Mouse (Mus musculus): ENCODE data around the gene Cdkn2c. TPM values are rescaled to one million over a fixed set of nuclear protein-coding genes. Genes with fewer than 3 reads are reported as not detected.
"Not testable (repeated sequence)": the region's sequence is repeated elsewhere in the genome, so short reads cannot be mapped to it uniquely, and the experiment has no call there.

The Cdkn2c gene
- polyA plus RNA-seq (2012; rRNA removed), result 4.3 and 4.8 TPM in 2 replicates

DNA sequence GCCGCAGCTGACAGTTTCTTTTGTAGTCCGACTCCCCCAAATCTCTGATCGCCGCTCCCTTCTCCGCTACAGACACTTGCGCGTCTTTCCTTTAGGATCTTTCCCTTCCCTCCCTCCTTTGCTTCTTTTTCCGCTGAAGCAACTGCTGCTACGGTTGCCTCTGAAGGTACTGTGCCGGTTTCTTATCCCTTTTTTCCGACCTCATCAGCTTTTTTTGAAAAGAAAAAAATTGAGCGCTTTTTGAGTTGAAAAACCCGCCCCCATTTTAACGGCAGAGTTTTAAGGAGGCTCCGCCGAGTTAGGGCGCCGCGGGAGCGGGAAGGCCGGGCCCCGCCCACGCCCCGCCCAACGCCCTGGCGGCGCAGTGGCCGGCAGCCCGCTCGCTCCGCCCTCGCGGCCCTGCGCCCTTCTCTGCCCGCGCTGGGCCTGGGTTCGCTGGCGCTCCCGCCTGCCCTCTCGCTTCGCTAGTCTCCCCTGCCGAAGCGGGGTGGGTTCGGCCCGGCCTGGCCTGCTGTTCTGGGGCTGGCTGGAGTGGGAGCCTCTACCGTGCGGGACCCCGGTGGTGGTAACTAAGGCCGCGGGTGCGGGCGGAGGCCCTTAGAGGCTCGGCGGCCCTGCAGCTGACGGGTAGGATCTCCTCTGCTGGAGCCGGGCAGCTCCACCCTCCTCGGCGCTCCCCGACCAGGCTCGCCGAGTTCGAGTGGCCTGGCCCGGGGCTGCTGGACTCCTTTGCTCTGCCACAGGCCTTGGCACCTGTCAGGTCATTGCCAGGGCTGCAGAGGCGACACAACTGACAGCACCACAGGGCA lies at the start of gene Cdkn2c:
Gene Cdkn2c (minus strand): TSS at position 729 of the 809 bp plus-strand sequence.
- DNase-seq (ENCODE audit: extremely low spot score in 1 of 2, low spot score in 1 of 2), result peak in 1 of 2 experiments; percentile 55

DNA sequence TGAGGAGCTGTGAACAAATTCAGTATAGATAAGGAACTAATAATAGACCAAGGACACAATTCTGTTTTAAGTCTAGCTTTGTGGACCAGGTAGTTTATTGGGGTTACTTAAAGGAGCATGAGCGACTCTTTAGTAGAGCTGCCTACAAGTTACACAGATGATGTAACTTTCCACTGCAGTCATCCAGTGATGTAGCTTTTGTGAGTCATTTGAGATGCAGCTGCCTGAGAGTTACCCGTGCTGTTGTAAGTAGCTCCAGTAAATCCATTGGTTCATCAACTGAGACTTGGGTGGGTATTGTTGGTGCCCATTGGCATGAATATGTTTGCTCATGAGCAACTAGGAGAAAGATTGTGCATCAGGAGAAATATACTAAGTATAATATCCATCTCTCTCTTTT lies 38.4 kb upstream of the Cdkn2c start:
- DNase-seq (ENCODE audit: extremely low spot score in 1 of 2, low spot score in 1 of 2), result no peak

DNA sequence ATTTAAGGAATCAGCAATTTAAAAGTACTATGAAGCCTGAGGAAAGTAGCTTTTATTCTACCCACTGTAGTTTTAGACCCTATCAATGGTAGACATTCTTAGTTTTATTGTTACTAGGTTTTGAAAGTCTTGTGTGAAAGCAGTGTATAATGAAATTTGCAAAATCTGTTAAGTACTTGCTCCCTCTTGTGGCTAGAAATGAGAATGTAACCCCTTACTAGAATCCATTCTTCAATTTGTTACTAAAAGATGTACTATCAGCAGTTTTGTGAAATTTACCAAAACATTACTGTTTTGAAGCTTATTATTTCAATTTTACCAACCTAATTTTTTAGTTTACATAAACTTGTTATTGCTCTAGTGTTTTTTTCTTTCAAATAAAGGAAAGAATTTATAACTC lies 36.6 kb upstream of the Cdkn2c start:
- DNase-seq (ENCODE audit: extremely low spot score in 1 of 2, low spot score in 1 of 2), result peak in 1 of 2 experiments; percentile 73

DNA sequence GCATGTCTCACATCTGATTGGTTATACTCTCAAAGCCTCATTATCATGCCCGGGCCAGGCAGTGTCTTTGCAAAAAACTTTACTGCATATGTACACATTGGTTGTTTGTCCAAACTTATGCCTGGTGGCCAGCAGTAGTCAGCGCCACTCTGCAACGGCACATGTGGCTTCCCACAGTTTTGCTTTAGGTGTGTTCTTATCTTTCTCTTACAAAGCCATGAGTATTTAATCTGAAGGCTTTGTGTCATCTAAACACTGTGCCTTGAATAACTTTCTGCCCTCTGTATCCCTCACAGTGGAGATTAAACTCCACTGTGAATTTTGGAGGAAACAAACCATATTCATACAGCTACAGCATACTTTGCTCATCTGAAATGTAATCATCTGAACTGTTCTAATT lies 33.7 kb upstream of the Cdkn2c start:
- DNase-seq (ENCODE audit: extremely low spot score in 1 of 2, low spot score in 1 of 2), result not testable (repeated sequence)

DNA sequence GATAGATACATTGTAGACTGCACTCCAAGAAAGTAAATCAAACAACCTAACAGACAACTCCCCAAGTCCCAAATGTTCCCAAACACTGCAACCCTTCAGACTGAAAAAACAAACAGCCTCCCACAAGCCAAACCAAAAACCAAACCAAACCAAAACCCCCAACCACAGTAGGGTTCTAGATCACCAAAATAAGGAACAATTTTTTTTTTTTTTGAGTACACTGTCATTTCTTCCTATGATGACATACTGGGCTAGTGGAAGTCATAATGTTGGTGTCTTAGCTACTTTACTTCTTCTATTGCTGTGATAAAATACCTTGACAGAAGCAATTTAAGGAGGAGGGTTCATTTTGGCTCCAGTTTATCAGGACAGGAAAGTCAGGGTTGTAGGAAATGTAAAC lies 25.7 kb upstream of the Cdkn2c start:
- no peak for DNase-seq (ENCODE audit: extremely low spot score in 1 of 2, low spot score in 1 of 2)

DNA sequence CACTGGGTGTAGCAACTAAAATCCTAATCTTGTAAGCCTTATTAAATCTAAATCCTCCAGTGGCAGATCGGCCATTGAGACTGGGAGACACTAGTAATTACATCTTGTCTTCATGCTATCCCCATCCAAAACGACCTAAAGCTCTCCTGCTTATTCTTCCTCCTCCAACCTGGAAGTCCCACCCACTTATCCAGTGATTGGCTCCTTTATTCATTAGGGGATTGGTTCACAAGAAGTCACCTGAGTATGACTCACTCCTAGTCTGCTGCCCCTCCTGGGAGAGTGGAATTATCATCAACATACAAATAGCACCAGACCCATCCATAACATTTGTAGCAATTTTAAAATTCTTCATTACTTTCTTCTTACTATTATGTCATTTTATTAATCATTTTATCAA lies 16.6 kb upstream of the Cdkn2c start:
- no peak for DNase-seq (ENCODE audit: extremely low spot score in 1 of 2, low spot score in 1 of 2)

DNA sequence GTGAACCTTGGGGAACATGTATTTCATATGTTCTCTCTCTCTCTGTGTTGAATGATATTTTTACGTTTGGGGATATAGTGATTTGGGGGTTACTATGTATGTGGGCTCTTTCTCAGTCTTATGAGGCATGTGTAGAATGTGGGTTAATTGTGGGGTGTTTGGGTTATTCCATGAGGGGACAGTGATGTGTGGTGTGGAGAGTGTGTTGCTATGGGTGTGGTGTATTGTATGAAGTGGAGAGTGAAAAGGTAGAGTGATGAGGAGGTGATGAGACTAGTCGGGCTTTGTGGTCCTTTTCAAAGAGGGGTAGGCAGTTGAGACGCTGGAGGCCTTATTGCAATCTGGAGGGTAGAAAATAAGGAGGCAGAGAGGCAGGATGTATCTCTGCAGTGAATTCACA lies 10.2 kb upstream of the Cdkn2c start:
- no peak for DNase-seq (ENCODE audit: extremely low spot score in 1 of 2, low spot score in 1 of 2)

DNA sequence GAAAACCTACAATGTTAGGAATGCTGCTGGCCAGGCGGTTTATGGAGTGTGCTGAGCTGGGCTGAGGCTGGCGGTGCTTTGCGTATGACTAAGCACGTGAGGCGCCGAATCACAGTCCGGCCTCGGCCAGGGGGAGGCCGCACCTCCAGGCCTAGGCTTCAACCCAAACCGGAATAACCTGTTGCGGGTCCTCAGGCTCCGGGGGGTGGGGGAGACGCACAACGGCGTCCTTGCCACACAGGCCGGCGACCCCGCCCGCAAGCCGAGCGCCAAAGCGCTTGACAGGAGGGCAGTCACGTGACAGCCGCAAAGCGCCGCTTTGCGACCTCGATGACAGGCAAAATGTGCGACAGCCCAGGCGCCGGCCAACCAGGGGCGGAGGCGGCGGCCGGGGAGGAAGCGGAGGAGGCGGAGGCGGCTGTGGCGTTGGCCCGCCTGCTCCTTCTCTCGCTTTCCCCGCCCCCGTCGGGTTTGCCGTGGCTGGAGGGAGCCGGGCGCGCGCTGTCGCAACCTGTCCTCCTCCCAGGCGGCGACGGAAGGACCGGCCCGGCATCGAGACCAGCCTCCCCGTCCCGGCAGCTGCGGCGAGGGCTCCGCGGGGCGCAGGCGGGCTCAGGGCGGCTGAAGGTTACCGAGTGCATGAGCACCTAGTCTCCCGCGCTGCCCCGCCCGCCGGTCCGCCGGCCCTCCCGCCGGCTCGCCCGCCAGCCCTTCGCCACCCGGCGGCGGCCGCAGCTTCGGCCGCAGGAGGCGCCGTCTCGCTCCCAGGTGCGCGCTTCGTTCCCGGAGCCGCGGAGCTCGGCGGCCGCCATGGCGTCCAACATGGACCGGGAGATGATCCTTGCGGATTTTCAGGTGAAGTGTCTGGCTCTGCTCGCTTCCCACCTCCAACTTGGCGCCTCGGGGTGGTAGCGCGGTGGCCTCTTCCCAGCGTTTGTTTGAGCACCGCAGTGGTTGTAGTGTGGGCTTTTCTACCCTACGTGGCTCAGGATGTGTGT lies 9.5 kb upstream of the Cdkn2c start, which contains the start of gene Faf1:
Gene Faf1 (plus strand): TSS at position 371 of the 998 bp plus-strand sequence.
- peak; percentile 92 to 97 for DNase-seq (ENCODE audit: extremely low spot score in 1 of 2, low spot score in 1 of 2)

DNA sequence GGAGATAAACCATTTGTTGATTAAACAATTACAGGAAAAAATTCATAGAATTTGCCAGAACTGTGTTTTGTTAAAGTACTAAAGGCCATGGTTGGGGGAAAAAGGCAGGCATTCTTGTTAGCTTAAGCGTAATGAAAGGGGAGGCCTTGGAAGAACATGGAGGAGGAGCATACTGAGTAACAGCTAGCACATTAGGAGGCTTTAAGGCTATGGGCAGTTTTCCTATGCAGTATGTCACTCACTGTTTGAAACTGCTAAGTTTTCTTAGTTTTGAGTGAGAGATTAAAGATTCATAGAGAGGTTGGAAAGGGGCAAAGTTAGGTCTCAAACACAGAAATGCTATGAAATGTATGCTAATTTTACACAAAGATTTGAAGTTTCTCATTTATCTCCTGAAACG lies 7.1 kb upstream of the Cdkn2c start:
- DNase-seq (ENCODE audit: extremely low spot score in 1 of 2, low spot score in 1 of 2), result no peak

DNA sequence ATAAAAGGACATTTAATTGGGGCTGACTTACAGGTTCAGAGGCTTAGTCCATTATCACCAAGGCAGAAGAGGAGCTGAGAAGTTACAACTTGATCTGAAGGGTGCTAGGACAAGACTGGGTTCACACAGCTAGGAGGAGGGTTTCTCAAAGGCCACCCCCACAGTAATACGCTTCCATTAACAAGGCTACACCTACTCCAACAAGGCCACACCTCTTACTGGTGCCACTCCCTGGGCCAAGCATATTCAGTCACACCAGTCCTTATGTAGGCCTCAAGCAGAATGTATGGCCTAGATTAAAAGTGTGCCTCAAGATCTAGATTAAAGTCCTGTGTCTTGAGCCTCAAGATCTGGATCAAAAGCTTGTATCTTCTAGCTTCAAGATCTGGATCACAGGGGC lies 5.0 kb upstream of the Cdkn2c start:
- no peak for DNase-seq (ENCODE audit: extremely low spot score in 1 of 2, low spot score in 1 of 2)

DNA sequence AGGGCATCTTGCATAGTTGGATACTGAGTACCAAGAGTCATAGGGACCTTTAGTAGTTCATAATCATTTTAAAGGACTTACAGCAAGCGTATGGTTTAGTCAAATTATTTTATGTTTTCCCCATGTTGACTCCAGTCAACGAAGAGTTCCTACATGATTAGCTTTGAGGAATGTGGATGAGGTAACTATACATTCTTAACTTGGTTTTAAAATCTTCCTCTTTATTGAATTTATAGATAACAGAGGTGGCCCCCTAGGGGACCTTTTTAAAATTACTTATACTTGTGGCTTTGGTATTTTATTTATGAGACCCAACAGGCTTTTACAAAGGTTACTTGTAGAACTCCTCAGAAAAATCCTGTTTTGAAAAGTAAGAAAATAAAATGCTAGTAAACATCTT lies 3.2 kb upstream of the Cdkn2c start:
- peak in 1 of 2 experiments; percentile 46 for DNase-seq (ENCODE audit: extremely low spot score in 1 of 2, low spot score in 1 of 2)

DNA sequence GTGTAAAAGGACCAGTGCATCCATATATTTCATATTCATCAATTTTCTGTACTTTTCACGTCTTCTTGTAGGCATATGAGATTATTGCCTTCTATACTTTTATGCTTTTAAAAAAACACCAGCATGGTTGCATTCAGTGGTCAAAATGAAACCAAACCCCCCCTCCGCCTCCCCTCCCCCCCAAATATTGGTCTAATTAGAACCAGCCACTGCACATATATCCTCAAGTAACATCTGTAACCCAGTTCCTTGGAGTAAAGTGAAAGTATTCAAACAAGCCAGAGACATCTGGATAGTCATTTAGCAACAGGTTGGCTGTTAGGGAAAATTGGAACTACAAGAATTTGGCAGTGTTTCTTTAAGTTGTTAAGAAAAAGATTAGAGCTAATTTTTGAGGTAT lies 529 bp upstream of the Cdkn2c start:
- no peak for DNase-seq (ENCODE audit: extremely low spot score in 1 of 2, low spot score in 1 of 2)

DNA sequence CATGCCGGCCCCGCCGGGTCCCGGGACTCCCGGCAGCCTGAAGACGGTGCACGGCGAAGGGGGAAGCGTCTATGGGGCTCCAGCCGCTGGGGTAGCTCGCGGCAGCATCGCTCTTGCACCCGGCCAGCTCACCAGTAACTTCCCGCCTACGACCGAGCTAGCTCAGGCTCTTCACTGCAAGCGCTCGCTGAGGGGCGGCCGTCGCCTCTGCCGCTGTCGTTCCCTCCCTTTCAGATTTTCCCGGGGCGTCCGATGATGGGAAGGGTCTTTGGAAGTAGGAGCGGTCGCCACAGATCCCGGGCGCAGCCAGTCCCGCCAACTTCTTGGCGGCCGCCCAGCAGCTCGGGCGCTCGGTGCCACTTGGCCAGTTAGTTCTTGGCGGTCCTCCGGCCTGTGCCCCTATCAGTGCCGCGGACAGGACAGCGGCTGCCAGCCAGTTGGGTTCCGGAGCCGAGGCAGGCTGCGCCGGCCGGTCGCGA lies 968 bp downstream of the Cdkn2c start:
- peak in 1 of 2 experiments; percentile 26 for DNase-seq (ENCODE audit: extremely low spot score in 1 of 2, low spot score in 1 of 2)

DNA sequence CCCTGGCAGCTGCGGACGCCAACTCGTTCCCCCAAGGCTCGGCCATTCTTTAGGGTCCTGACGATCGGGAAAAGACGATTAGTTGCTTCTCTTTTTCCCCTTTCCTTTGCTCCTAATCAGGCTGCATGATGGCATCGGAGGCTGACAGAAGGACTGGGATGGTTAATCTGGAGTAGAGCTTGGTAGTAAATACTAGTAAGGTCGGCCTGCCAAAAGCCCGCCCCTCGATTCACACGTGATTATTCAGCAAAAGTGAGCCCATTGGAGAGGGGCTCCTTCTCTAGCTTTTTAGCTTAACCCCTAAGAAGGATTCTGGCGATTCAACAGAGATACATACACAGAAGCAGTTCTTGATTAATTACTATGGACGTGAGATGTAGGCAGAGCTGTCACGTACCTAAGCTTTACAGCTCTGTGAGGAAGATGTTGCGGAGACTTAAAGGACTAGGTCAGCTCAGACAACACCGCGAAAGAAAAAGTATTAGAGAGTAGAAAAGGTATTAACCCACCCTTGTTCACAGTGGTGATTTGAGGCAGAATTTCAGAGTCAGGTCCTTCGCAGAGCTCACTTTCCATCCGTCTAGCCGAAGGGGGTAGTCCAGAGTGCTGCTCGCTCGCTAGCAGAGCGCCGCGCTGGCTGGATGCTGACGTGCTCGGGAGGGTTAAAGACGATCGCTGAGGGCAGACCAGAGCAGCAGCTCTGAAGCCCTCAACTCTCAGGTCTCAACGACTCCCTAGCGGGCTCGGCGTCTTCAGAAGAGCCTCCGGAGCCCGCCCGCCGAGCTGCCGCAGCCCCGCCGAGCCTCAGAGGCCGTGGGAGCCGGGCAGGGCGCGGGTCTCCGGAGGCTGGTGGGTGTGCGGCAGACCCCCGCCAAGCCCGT lies 1.6 kb downstream of the Cdkn2c start:
- DNase-seq (ENCODE audit: extremely low spot score in 1 of 2, low spot score in 1 of 2), result peak in 1 of 2 experiments; percentile 30

DNA sequence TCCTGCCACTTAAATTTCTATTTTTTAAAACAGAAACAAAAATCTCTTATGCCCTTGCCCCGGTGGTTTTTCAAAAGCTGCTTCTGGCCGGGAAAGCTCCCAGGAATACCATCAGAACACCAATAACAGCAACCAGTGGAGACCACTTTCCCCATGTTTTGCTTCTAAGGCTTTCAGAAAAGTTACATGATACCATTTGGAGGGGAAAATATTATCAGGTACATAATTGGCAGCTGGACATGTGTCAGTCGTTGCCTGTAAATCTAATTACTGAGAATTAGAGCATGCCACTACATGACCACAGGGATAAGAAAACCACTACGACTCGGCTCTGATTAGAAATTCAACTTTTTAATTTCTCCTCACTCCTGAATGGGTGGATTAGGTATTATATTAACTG lies 2.9 kb downstream of the Cdkn2c start:
- no peak for DNase-seq (ENCODE audit: extremely low spot score in 1 of 2, low spot score in 1 of 2)

DNA sequence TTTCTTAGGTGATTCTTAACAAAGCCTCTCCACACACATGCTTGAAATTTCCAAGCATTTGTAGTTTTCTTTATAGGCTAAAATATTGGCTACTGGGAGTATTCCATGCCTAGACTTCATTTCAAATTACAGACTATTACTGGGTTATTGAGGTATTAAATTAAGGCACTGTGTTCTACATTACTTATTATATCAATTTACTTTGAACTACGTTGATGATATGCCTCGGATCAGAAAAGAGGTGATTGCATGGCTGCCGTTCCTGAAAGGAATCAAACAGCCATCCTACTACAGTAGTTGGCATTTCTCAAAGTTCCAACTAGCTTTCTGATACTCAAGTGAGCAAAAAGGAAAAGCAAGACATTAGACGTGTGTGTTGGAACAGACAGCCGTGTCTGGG lies 4.7 kb downstream of the Cdkn2c start:
- DNase-seq (ENCODE audit: extremely low spot score in 1 of 2, low spot score in 1 of 2), result no peak

DNA sequence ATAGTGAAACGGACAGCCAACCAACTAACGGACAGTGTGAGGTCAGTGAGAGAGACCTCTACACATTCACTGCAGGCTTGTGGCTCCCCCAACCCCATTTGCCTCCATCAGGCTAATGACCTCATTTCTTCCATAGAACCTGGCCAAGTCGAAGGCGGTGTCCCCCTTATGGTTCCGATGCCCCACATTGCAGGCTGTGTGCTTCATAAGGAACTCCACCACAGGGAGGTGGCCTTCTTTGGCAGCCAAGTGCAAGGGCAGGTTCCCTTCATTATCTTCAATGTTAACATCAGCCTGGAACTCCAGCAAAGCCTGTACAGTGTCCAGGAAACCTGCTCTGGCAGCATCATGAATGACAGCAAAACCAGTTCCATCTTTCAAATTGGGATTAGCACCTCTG lies 5.8 kb downstream of the Cdkn2c start:
- no peak for DNase-seq (ENCODE audit: extremely low spot score in 1 of 2, low spot score in 1 of 2)

DNA sequence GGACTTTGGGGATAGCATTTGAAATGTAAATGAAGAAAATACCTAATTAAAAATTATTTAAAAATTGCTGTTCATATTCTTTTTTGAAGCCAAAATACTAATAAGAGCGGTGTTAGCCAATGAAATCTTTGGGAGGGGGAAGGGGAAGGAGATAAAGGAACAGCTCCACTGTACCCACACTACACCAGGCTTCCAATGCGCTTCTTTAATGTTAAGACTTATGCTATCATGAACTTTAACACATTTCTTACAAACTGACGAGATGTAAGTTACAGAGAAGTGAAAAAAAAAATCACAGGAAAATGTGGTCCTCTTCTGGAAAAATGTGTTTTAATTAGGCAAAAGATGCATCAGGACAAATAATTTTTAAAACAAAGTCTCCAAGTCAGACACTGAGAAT lies 6.4 kb downstream of the Cdkn2c start:
- no peak for DNase-seq (ENCODE audit: extremely low spot score in 1 of 2, low spot score in 1 of 2)

DNA sequence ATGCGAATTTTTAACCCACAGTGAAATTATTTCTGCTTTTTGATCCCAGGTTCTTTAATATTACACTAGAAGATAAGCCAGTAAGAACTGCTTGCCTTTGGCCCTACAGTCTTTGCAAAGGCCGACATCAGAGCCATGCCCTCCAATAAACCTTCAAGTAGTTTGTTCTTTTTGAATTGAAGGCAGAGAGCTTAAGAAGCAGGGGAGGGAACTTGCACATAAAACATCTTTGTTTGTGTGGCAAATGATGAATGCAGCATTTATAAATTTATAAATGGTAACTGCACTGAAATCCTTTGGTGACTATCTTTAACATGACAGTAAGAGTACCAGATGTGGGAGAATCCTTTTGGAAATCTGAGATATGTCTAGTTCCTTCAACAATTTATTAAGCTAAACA lies 7.4 kb downstream of the Cdkn2c start:
- no peak for DNase-seq (ENCODE audit: extremely low spot score in 1 of 2, low spot score in 1 of 2)

DNA sequence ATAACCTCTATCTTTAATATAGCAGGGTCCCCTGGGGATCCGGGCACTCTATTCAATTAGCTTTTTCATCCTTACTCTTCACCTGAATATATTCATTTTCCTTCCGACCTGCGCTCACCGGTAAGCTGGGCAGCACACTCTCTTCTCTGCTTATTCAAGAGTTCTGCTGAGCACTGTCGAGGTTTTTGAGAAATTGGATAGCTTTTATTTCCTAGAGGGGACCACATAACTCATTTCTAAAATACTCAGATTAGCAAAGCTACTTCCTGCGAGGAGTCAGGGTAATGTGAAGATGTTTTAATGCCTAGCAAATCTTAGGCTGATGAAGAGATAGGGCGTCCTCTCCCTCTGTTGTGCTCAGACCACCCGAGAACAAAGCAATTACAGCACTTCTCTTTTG lies 8.2 kb downstream of the Cdkn2c start:
- no peak for DNase-seq (ENCODE audit: extremely low spot score in 1 of 2, low spot score in 1 of 2)

Data from frontal cortex, adult 2 months (tissue).